Mouse (Mus musculus): Measurements from ENCODE around the gene Hoxd4. TPM values are rescaled to one million over a fixed set of nuclear protein-coding genes. Genes with fewer than 3 reads are reported as not detected.

Hoxd4 gene
- polyA plus RNA-seq (2016; fragmentation: Nextera tagmentation; extraction: Ambion mirVana): 0.55 and 0.78 TPM in 2 replicates

DNA sequence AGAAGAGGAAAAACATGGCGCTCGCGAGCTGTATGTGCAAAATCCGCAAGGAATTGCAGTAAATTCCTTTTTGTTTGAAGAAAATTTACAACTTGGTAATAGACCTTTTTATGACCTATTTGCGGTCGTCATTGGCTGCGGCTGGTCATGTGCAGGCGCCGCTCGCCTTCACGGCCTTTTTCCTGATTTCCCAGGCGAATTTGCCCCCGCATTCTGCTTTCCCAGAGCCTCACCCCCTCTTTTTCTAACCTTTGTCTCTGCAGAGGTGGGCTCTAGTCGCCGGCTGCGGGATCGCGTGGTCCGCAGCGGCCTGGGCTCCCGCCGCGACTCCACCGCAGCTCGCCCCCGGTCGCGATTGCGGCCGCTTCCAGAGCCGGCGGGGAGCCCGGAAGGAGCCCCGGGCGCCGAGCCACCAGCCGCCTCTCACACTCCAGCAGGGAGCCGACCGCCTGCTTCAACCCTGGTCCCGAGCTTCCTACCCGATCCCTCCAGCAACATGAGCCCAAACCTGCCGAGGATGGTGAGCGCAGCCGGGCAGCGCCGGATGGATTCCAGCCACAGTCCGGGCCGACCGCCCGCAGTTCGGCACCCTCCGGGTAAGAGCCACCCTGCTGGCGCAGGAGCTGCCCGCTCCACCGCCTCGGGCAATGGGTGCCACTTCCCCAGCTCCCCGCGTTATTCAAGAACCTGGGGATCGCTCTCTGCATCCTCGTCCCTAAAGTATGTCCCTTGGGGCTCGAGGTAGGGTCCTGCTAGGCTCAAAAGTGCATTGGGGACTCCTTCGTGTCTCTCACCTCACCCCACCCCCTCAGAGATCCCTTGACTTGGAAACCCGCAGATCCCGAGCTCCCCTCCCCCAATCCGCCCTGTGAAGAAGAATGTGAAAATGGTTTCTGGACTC is at the start of gene Hoxd4, which contains the start of gene Hoxd3:
Gene Hoxd4, plus strand, starts transcription at position 209 of the 901 bp plus-strand sequence.
Gene Hoxd3, plus strand, starts transcription at position 207 of the 901 bp plus-strand sequence.
- H3K36me3 ChIP-seq: no peaks in the 10 kb centered on the region
- H3K27ac ChIP-seq: peak within 1 kb of the TSS; percentile 79
- H3K4me2 ChIP-seq: peak within 1 kb of the TSS; percentile 75
- peaks cover 50% of the 10 kb centered on the region for H3K4me1 ChIP-seq (replicated peaks)
- peak within 1 kb of the TSS; percentile 55 for H3K4me3 ChIP-seq (replicated peaks)
- no peaks in the 10 kb centered on the region for H3K9me3 ChIP-seq
- H3K9ac ChIP-seq (replicated peaks): peak within 1 kb of the TSS; percentile 60
- WGBS: under 1% methylated on average over 65 of the region's 65 CpGs
- peak; percentile 53 for ATAC-seq (ENCODE audit: insufficient number of reproducible peaks, insufficient read depth, low FRiP score, low TSS enrichment, low read depth)
- H3K27me3 ChIP-seq: peaks cover 85% of the 10 kb centered on the region

- Histone ChIP-seq H3K4me1 (replicated peaks) (peaks cover 31% of the 10 kb centered on the region), H3K9ac (replicated peaks) (peak overlapping the region; percentile 56), H3K4me3 (replicated peaks) (peak overlapping the region; percentile 29), H3K36me3 (no peaks in the 10 kb centered on the region), H3K27ac (peak overlapping the region; percentile 85), H3K4me2 (peak overlapping the region; percentile 74), H3K9me3 (no peaks in the 10 kb centered on the region), H3K27me3 (peaks cover 75% of the 10 kb centered on the region)
- no peak for ATAC-seq (ENCODE audit: insufficient number of reproducible peaks, insufficient read depth, low FRiP score, low TSS enrichment, low read depth)
- 1% methylated on average over 18 of the region's 18 CpGs for WGBS
Observed at GRCm38 (mm10) chr2:74663291-74663925, 48.3 kb upstream of the Hoxd4 start.

- ATAC-seq (ENCODE audit: insufficient number of reproducible peaks, insufficient read depth, low FRiP score, low TSS enrichment, low read depth): no peak
- Histone ChIP-seq H3K4me3 (replicated peaks) (peak overlapping the region; percentile 90), H3K9me3 (no peaks in the 10 kb centered on the region), H3K4me1 (replicated peaks) (peaks cover 27% of the 10 kb centered on the region), H3K27ac (peak overlapping the region; percentile 85), H3K4me2 (peak overlapping the region; percentile 74), H3K27me3 (peaks cover 69% of the 10 kb centered on the region), H3K36me3 (no peaks in the 10 kb centered on the region), H3K9ac (replicated peaks) (peak overlapping the region; percentile 99)
- WGBS: 3% methylated on average over 7 of the region's 7 CpGs
Observed at GRCm38 (mm10) chr2:74666411-74666810, 45.3 kb upstream of the Hoxd4 start.

DNA sequence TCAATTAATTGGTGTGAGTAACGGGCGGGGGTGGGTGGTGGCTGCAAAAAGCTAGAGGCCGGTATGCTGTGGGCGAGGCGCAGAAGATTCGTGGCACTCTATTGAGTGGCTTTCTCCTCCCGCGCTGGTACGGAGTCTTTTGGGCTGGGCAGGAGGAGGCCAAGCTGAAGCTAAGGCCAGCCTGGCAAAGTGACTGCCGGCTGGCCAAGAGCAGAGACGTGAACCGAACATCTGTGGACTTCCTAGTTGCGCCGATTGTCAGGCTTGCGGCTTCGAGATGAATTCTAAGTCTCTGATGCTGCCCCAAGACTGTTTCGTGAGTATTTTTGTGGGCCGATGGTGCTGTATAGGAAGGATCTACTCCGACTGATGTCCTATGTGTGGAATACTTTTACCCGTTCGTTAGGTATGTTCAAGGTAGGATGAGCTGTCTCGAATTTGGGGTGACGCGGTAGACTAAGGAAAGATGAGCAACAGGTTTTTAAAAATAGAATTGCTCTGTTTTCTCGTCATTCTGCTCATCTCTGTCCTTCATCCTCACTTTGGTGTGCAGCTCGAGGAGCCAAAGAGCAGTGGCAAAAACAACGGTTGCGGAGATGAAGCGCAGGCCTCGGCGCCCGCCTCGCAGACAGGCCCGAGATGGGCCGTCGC is 44.4 kb upstream of the Hoxd4 start:
- H3K4me3 ChIP-seq (replicated peaks): peak overlapping the region; percentile 90
- WGBS: under 1% methylated on average over 36 of the region's 36 CpGs
- ATAC-seq (ENCODE audit: insufficient number of reproducible peaks, insufficient read depth, low FRiP score, low TSS enrichment, low read depth): no peak
- H3K27ac ChIP-seq: peak overlapping the region; percentile 95
- no peaks in the 10 kb centered on the region for H3K36me3 ChIP-seq
- peaks cover 22% of the 10 kb centered on the region for H3K4me1 ChIP-seq (replicated peaks)
- H3K27me3 ChIP-seq: peaks cover 64% of the 10 kb centered on the region
- peak overlapping the region; percentile 99 for H3K9ac ChIP-seq (replicated peaks)
- peak overlapping the region; percentile 74 for H3K4me2 ChIP-seq
- no peaks in the 10 kb centered on the region for H3K9me3 ChIP-seq

DNA sequence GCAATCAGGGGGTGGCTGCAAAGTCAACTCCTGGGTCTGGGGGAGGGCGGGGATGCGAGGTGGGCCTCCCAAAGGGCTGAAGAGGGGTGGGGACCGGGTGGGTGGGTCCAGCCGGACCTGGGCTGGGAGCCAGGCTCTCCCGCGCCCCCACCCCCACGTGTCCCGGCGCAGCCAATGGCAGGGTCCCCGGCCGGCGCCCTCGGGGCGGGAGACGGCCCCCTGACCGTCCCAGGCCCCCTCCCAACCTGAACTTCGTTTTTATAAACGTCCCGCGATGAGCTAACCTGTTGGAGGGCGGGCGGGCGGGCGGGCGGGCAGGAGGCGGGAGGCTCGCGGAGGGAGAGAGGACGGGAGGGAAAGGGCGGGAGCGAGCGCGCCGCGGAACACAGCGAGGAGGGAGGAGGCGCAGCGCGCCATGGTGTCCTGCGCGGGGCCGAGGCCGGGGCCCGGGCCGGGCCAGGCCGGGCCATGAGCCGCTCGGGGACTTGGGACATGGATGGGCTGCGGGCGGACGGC is 43.8 kb upstream of the Hoxd4 start, which contains the start of gene Hoxd13:
Gene Hoxd13, plus strand, starts transcription at position 469 of the 516 bp plus-strand sequence.
- Histone ChIP-seq H3K9me3 (no peaks in the 10 kb centered on the region), H3K27me3 (peaks cover 68% of the 10 kb centered on the region), H3K4me1 (replicated peaks) (peaks cover 22% of the 10 kb centered on the region), H3K27ac (peak within 1 kb of the TSS; percentile 95), H3K36me3 (no peaks in the 10 kb centered on the region), H3K4me2 (peak within 1 kb of the TSS; percentile 74), H3K4me3 (replicated peaks) (peak within 1 kb of the TSS; percentile 90), H3K9ac (replicated peaks) (peak within 1 kb of the TSS; percentile 99)
- ATAC-seq (ENCODE audit: insufficient number of reproducible peaks, insufficient read depth, low FRiP score, low TSS enrichment, low read depth): peak; percentile 89
- WGBS: under 1% methylated on average over 28 of the region's 51 CpGs

DNA sequence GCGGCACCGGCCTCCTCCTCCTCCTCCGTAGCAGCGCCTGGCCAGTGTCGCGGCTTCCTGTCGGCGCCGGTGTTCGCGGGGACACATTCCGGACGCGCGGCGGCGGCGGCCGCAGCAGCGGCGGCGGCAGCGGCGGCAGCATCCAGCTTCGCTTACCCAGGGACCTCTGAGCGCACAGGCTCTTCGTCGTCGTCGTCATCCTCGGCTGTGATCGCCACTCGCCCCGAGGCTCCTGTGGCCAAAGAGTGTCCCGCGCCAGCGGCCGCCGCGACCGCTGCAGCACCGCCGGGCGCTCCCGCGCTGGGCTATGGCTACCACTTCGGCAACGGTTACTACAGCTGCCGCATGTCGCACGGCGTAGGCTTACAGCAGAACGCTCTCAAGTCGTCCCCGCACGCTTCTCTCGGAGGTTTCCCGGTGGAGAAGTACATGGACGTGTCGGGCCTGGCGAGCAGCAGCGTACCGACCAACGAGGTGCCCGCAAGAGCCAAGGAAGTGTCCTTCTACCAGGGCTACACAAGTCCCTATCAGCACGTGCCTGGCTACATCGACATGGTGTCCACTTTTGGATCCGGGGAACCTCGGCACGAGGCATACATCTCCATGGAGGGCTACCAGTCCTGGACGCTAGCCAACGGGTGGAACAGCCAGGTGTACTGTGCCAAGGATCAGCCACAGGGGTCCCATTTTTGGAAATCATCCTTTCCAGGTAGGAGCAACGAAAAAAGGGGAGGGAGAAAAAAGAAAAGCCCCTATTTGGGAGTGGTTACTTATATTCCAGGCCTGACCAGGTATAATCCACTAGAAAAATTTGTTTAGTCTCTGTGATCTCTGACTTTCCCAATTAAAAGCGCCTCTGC is 43.1 kb upstream of the Hoxd4 start:
- no peaks in the 10 kb centered on the region for H3K9me3 ChIP-seq
- H3K27ac ChIP-seq: peak overlapping the region; percentile 95
- no peaks in the 10 kb centered on the region for H3K36me3 ChIP-seq
- WGBS: under 1% methylated on average over 72 of the region's 74 CpGs
- H3K4me1 ChIP-seq (replicated peaks): peaks cover 21% of the 10 kb centered on the region
- no peak for ATAC-seq (ENCODE audit: insufficient number of reproducible peaks, insufficient read depth, low FRiP score, low TSS enrichment, low read depth)
- H3K4me2 ChIP-seq: peak overlapping the region; percentile 74
- peak overlapping the region; percentile 90 for H3K4me3 ChIP-seq (replicated peaks)
- H3K9ac ChIP-seq (replicated peaks): peak overlapping the region; percentile 99
- H3K27me3 ChIP-seq: peaks cover 69% of the 10 kb centered on the region

- Histone ChIP-seq H3K4me1 (replicated peaks) (peaks cover 27% of the 10 kb centered on the region), H3K9ac (replicated peaks) (peak overlapping the region; percentile 99), H3K36me3 (no peaks in the 10 kb centered on the region), H3K9me3 (no peaks in the 10 kb centered on the region), H3K4me2 (peak overlapping the region; percentile 74), H3K27me3 (peaks cover 69% of the 10 kb centered on the region), H3K4me3 (replicated peaks) (peak overlapping the region; percentile 90), H3K27ac (peak overlapping the region; percentile 95)
- WGBS: 0% methylated on average over 3 of the region's 3 CpGs
- no peak for ATAC-seq (ENCODE audit: insufficient number of reproducible peaks, insufficient read depth, low FRiP score, low TSS enrichment, low read depth)
Observed at GRCm38 (mm10) chr2:74669230-74669578, 42.5 kb upstream of the Hoxd4 start.

DNA sequence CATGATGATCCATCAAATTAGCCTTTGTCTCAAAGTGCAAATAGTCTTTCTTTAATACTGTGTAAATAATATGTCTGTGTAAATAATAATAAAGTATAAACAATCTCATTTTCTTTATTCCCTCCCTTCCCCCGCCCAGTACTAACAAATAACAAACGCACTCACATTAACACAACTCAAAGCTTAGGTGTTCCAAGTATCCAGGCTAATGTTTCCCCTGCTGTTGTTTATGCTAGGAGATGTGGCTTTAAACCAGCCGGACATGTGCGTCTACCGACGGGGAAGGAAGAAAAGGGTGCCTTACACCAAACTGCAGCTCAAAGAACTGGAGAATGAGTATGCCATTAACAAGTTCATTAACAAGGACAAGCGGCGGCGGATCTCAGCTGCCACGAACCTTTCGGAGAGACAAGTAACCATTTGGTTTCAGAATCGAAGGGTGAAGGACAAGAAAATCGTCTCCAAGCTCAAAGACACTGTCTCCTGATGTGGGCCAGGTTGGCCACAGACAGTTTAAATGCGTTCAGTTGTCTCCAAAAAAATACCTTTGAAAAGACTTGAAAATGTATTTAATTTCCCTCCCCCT is 42.0 kb upstream of the Hoxd4 start:
- Histone ChIP-seq H3K4me1 (replicated peaks) (peaks cover 28% of the 10 kb centered on the region), H3K9ac (replicated peaks) (peak overlapping the region; percentile 99), H3K4me2 (peak overlapping the region; percentile 74), H3K36me3 (no peaks in the 10 kb centered on the region), H3K27me3 (peaks cover 69% of the 10 kb centered on the region), H3K4me3 (replicated peaks) (peak overlapping the region; percentile 90), H3K27ac (peak overlapping the region; percentile 95), H3K9me3 (no peaks in the 10 kb centered on the region)
- ATAC-seq (ENCODE audit: insufficient number of reproducible peaks, insufficient read depth, low FRiP score, low TSS enrichment, low read depth): no peak
- 1% methylated on average over 14 of the region's 14 CpGs for whole genome bisulfite sequencing

GRCm38 (mm10) chr2:74670632-74671188 is 41.0 kb upstream of the Hoxd4 start:
- peak overlapping the region; percentile 90 for H3K4me3 ChIP-seq (replicated peaks)
- H3K36me3 ChIP-seq: no peaks in the 10 kb centered on the region
- WGBS: 4% methylated on average over 3 of the region's 3 CpGs
- ATAC-seq (ENCODE audit: insufficient number of reproducible peaks, insufficient read depth, low FRiP score, low TSS enrichment, low read depth): no peak
- peaks cover 34% of the 10 kb centered on the region for H3K4me1 ChIP-seq (replicated peaks)
- H3K9ac ChIP-seq (replicated peaks): peak overlapping the region; percentile 99
- H3K9me3 ChIP-seq: no peaks in the 10 kb centered on the region
- H3K27ac ChIP-seq: peak overlapping the region; percentile 66
- H3K27me3 ChIP-seq: peaks cover 73% of the 10 kb centered on the region
- peak overlapping the region; percentile 74 for H3K4me2 ChIP-seq
